Mouse (Mus musculus) splenic B cell, adult 2 months (primary cell): ENCODE measurements around the gene Oaz1.

ENCODE experiments used
- DNase-seq: peaks from one replicate; pipeline ENCODE4 v3.0.0-alpha.2; 2011; ENCODE audit warnings: low read depth, low spot score
- H3K27me3 ChIP-seq: 2 replicates; pipeline ENCODE4 v1.6.1; 2012; ENCODE audit warnings: mild to moderate bottlenecking, low read length, moderate library complexity, mixed read lengths; ENCODE audit not compliant: control insufficient read depth, poor library complexity, insufficient read depth, severe bottlenecking
- H3K36me3 ChIP-seq: 2 replicates; pipeline ENCODE4 v1.6.1; 2012; ENCODE audit warnings: mild to moderate bottlenecking, low read length, moderate library complexity, mixed read lengths; ENCODE audit not compliant: control insufficient read depth, poor library complexity, insufficient read depth, severe bottlenecking

Gene Oaz1

GRCm38 (mm10) chr10:80842334-80842733 lies 15.9 kb downstream of the Oaz1 start:
- no peak for DNase-seq
- H3K36me3 ChIP-seq = no peaks in the 10 kb centered on the region
- no peaks in the 10 kb centered on the region; the same call in 1 of the 2 replicates for H3K27me3 ChIP-seq

- H3K36me3 ChIP-seq = no peaks in the 10 kb centered on the region
- no peaks in the 10 kb centered on the region; the same call in 1 of the 2 replicates for H3K27me3 ChIP-seq
- DNase-seq = no peak
Measured at GRCm38 (mm10) chr10:80843087-80843930, 16.9 kb downstream of the Oaz1 start.

- H3K27me3 ChIP-seq = no peaks in the 10 kb centered on the region
- DNase-seq = no peak
- H3K36me3 ChIP-seq = no peaks in the 10 kb centered on the region
Measured at GRCm38 (mm10) chr10:80843931-80844547, 17.6 kb downstream of the Oaz1 start, which contains the start of gene Lingo3. Gene Lingo3 (minus strand): TSS chr10:80844039.

- H3K36me3 ChIP-seq = no peaks in the 10 kb centered on the region
- DNase-seq = no peak
- H3K27me3 ChIP-seq = no peaks in the 10 kb centered on the region
Measured at GRCm38 (mm10) chr10:80845055-80845693, 18.7 kb downstream of the Oaz1 start.

GRCm38 (mm10) chr10:80845732-80846131 lies 19.3 kb downstream of the Oaz1 start:
- no peaks in the 10 kb centered on the region for H3K36me3 ChIP-seq
- H3K27me3 ChIP-seq = no peaks in the 10 kb centered on the region
- no peak for DNase-seq

GRCm38 (mm10) chr10:80848571-80848970 lies 22.1 kb downstream of the Oaz1 start:
- Histone ChIP-seq H3K36me3 (peaks cover 1% of the 10 kb centered on the region; the same call in 1 of the 2 replicates), H3K27me3 (no peaks in the 10 kb centered on the region)
- DNase-seq = peak; percentile 81

- peak; percentile 98 for DNase-seq
- no peaks in the 10 kb centered on the region for H3K27me3 ChIP-seq
Measured at GRCm38 (mm10) chr10:80854913-80855748, 28.7 kb downstream of the Oaz1 start, which contains the start of the genes Lsm7 and Sppl2b. Gene Lsm7 (minus strand): TSS chr10:80855209. Gene Sppl2b (plus strand): TSS chr10:80855275.

GRCm38 (mm10) chr10:80855749-80856073 lies 29.3 kb downstream of the Oaz1 start:
- DNase-seq = peak; percentile 16
- Histone ChIP-seq H3K36me3 (peaks cover 1% of the 10 kb centered on the region; the same call in 1 of the 2 replicates), H3K27me3 (no peaks in the 10 kb centered on the region)

More at GRCm38 (mm10) chr10:80854913-80855748, 28.7 kb downstream of the Oaz1 start, which contains the start of the genes Lsm7 and Sppl2b:
- H3K36me3 ChIP-seq = peaks cover 1% of the 10 kb centered on the region; the same call in 1 of the 2 replicates

GRCm38 (mm10) chr10:80856267-80856666 lies 29.8 kb downstream of the Oaz1 start:
- no peaks in the 10 kb centered on the region for H3K27me3 ChIP-seq
- peaks cover 1% of the 10 kb centered on the region; the same call in 1 of the 2 replicates for H3K36me3 ChIP-seq
- no peak for DNase-seq

GRCm38 (mm10) chr10:80856908-80857307 lies 30.5 kb downstream of the Oaz1 start:
- H3K27me3 ChIP-seq = no peaks in the 10 kb centered on the region
- no peak for DNase-seq

GRCm38 (mm10) chr10:80857386-80857785 lies 30.9 kb downstream of the Oaz1 start:
- DNase-seq = no peak
- peaks cover 1% of the 10 kb centered on the region; the same call in 1 of the 2 replicates for H3K36me3 ChIP-seq
- H3K27me3 ChIP-seq = no peaks in the 10 kb centered on the region

More at GRCm38 (mm10) chr10:80856908-80857307, 30.5 kb downstream of the Oaz1 start:
- H3K36me3 ChIP-seq = peaks cover 1% of the 10 kb centered on the region; the same call in 1 of the 2 replicates

- DNase-seq = no peak
- Histone ChIP-seq H3K27me3 (no peaks in the 10 kb centered on the region), H3K36me3 (no peaks in the 10 kb centered on the region; the same call in none of the 2 replicates)
Measured at GRCm38 (mm10) chr10:80857848-80858247, 31.4 kb downstream of the Oaz1 start.

- no peak for DNase-seq
- Histone ChIP-seq H3K27me3 (no peaks in the 10 kb centered on the region), H3K36me3 (no peaks in the 10 kb centered on the region; the same call in 1 of the 2 replicates)
Measured at GRCm38 (mm10) chr10:80858350-80858935, 32.0 kb downstream of the Oaz1 start.
